8 mouse cellular contexts compared by ENCODE assay signal in genomic region chr15:78915660-78916017, GRCm38 (mm10). TPM values are rescaled to one million over a fixed set of nuclear protein-coding genes. Genes with fewer than 3 reads are reported as not detected.
A peak's percentile ranks its signal among the peaks of the same experiment; 100 is the strongest.
DNase-seq lines count a peak whose midpoint lies in the region; ATAC-seq lines count a peak whose summit lies in the region.

No protein-coding gene starts in this region.

- H3K27me3 ChIP-seq in embryonic facial prominence, embryonic 11.5 days (ENCODE audit: control insufficient read depth, insufficient read depth, low read length), result no peaks in the 10 kb centered on the region
- no peaks in the 10 kb centered on the region for H3K27me3 ChIP-seq in heart, embryonic 10.5 days (ENCODE audit: insufficient read depth, poor library complexity, severe bottlenecking)
- no peaks in the 10 kb centered on the region for H3K27me3 ChIP-seq in limb, embryonic 15.5 days
- no peaks in the 10 kb centered on the region for H3K27me3 ChIP-seq in midbrain, embryonic 16.5 days (ENCODE audit: control insufficient read depth, insufficient read depth, low read depth, low read length)
- H3K27me3 ChIP-seq in stomach, embryonic 15.5 days (replicated peaks), result no peaks in the 10 kb centered on the region

- ATAC-seq in embryonic facial prominence, embryonic 11.5 days (replicated peaks; ENCODE audit: insufficient number of reproducible peaks, low FRiP score, low TSS enrichment, low read depth), result no peak
- no peak for ATAC-seq in limb, embryonic 15.5 days (ENCODE audit: insufficient number of reproducible peaks, low FRiP score, low TSS enrichment, low read depth)
- ATAC-seq in midbrain, embryonic 16.5 days, result peak; percentile 15; the same call in 1 of the 2 replicates
- ATAC-seq in stomach, embryonic 15.5 days (ENCODE audit: insufficient read depth, low FRiP score, low read depth), result no peak

- no peaks in the 10 kb centered on the region for H3K9me3 ChIP-seq in embryonic facial prominence, embryonic 11.5 days (replicated peaks; ENCODE audit: control insufficient read depth, low read length)
- H3K9me3 ChIP-seq in heart, embryonic 10.5 days, result no peaks in the 10 kb centered on the region
- no peaks in the 10 kb centered on the region for H3K9me3 ChIP-seq in limb, embryonic 15.5 days
- H3K9me3 ChIP-seq in midbrain, embryonic 16.5 days (replicated peaks; ENCODE audit: control insufficient read depth, low read length, poor library complexity, severe bottlenecking), result no peaks in the 10 kb centered on the region
- H3K9me3 ChIP-seq in stomach, embryonic 15.5 days, result no peaks in the 10 kb centered on the region

- peak overlapping the region; percentile 81 for H3K4me3 ChIP-seq in embryonic facial prominence, embryonic 11.5 days (ENCODE audit: low read depth, low read length)
- peak overlapping the region; percentile 86 for H3K4me3 ChIP-seq in heart, embryonic 10.5 days
- peak overlapping the region; percentile 75 for H3K4me3 ChIP-seq in limb, embryonic 15.5 days
- peak overlapping the region; percentile 66 for H3K4me3 ChIP-seq in midbrain, embryonic 16.5 days (ENCODE audit: low read depth, low read length)
- H3K4me3 ChIP-seq in stomach, embryonic 15.5 days (replicated peaks), result peak overlapping the region; percentile 72; the same call in 1 of the 2 replicates

- H3K27ac ChIP-seq in embryonic facial prominence, embryonic 11.5 days (replicated peaks; ENCODE audit: low read depth, low read length), result no peak overlapping the region
- no peak overlapping the region for H3K27ac ChIP-seq in heart, embryonic 10.5 days
- no peak overlapping the region for H3K27ac ChIP-seq in limb, embryonic 15.5 days
- peak overlapping the region; percentile 67 for H3K27ac ChIP-seq in midbrain, embryonic 16.5 days (ENCODE audit: low read length)
- no peak overlapping the region for H3K27ac ChIP-seq in stomach, embryonic 15.5 days

- WGBS in embryonic facial prominence, embryonic 11.5 days, result 8% methylated on average over 8 of the region's 8 CpGs
- WGBS in heart, embryonic 10.5 days, result 9% methylated on average over 8 of the region's 8 CpGs
- 5% methylated on average over 8 of the region's 8 CpGs for WGBS in limb, embryonic 15.5 days
- 10% methylated on average over 8 of the region's 8 CpGs for whole genome bisulfite sequencing in midbrain, embryonic 16.5 days
- 7% methylated on average over 8 of the region's 8 CpGs for WGBS in stomach, embryonic 15.5 days

- peak; percentile 87 for DNase-seq in 3T3-L1 (ENCODE audit: low read depth, low spot score)
- DNase-seq in adrenal gland, adult 8-10 months, result peak; percentile 61
- peak; percentile 91 for DNase-seq in embryonic facial prominence, embryonic 11.5 days (ENCODE audit: low spot score)
- peak; percentile 89 for DNase-seq in heart, embryonic 10.5 days (ENCODE audit: low spot score)
- DNase-seq in kidney, adult 9 months, result peak; percentile 82

- peaks cover 11% of the 10 kb centered on the region for H3K4me1 ChIP-seq in embryonic facial prominence, embryonic 11.5 days (ENCODE audit: control insufficient read depth, insufficient read depth, low read length)
- H3K4me1 ChIP-seq in heart, embryonic 10.5 days, result peaks cover 41% of the 10 kb centered on the region
- peaks cover 35% of the 10 kb centered on the region for H3K4me1 ChIP-seq in limb, embryonic 15.5 days
- H3K4me1 ChIP-seq in midbrain, embryonic 16.5 days (ENCODE audit: control insufficient read depth, insufficient read depth, low read length), result peaks cover 30% of the 10 kb centered on the region
- H3K4me1 ChIP-seq in stomach, embryonic 15.5 days, result peaks cover 25% of the 10 kb centered on the region

- no peaks in the 10 kb centered on the region; the same call in 1 of the 2 replicates for H3K36me3 ChIP-seq in embryonic facial prominence, embryonic 11.5 days (replicated peaks; ENCODE audit: control insufficient read depth, insufficient read depth, low read depth, low read length)
- H3K36me3 ChIP-seq in heart, embryonic 10.5 days, result peaks cover 39% of the 10 kb centered on the region
- H3K36me3 ChIP-seq in limb, embryonic 15.5 days, result peaks cover 47% of the 10 kb centered on the region
- peaks cover 4% of the 10 kb centered on the region for H3K36me3 ChIP-seq in midbrain, embryonic 16.5 days (ENCODE audit: control insufficient read depth, insufficient read depth, low read length)
- 0 out of 2 replicates have a peak, but pooled peaks cover 4% of the 10 kb centered on the region for H3K36me3 ChIP-seq in stomach, embryonic 15.5 days

- peak overlapping the region; percentile 45 for H3K9ac ChIP-seq in embryonic facial prominence, embryonic 11.5 days (replicated peaks; ENCODE audit: low read length)
- no peak overlapping the region for H3K9ac ChIP-seq in limb, embryonic 15.5 days
- peak overlapping the region; percentile 90 for H3K9ac ChIP-seq in midbrain, embryonic 16.5 days (ENCODE audit: low read depth, low read length)
- no peak overlapping the region for H3K9ac ChIP-seq in stomach, embryonic 15.5 days

- H3K4me2 ChIP-seq in embryonic facial prominence, embryonic 11.5 days (ENCODE audit: low read depth, low read length), result peak overlapping the region; percentile 94
- peak overlapping the region; percentile 98 for H3K4me2 ChIP-seq in limb, embryonic 15.5 days
- peak overlapping the region; percentile 80 for H3K4me2 ChIP-seq in midbrain, embryonic 16.5 days (ENCODE audit: low read length)
- peak overlapping the region; percentile 99 for H3K4me2 ChIP-seq in stomach, embryonic 15.5 days

RNA-seq across cellular contexts. Expression of gene Pdxp, which starts 1.9 kb away (rescaled TPM):
- total RNA-seq in adrenal gland, adult 8-10 months (2022), result 1 to 10 TPM; 4.6 to 8.6 (median 5.9) TPM
- 32.9 and 35.7 TPM in 2 replicates for polyA plus RNA-seq in embryonic facial prominence, embryonic 11.5 days (2014; fragmentation: Nextera tagmentation; extraction: Ambion mirVana)
- 26.5 and 35.7 TPM in 2 replicates for polyA plus RNA-seq in heart, embryonic 10.5 days (2016; fragmentation: Nextera tagmentation; extraction: Ambion mirVana)
- 13.0 and 15.0 TPM in 2 replicates for polyA plus RNA-seq in limb, embryonic 15.5 days (2015; fragmentation: Nextera tagmentation; extraction: Ambion mirVana)
- polyA plus RNA-seq in midbrain, embryonic 16.5 days (2015; fragmentation: Nextera tagmentation; extraction: Ambion mirVana), result 107 and 126 TPM in 2 replicates
- 11.8 and 12.8 TPM in 2 replicates for polyA plus RNA-seq in stomach, embryonic 15.5 days (2015; fragmentation: Nextera tagmentation; extraction: Ambion mirVana)

RNA-seq across cellular contexts. Expression of gene Lgals1, which starts 10.9 kb away (rescaled TPM):
- total RNA-seq in adrenal gland, adult 8-10 months (2022), result 100 to 1,000 TPM; 294 to 595 (median 433) TPM
- 547 and 598 TPM in 2 replicates for polyA plus RNA-seq in embryonic facial prominence, embryonic 11.5 days (2014; fragmentation: Nextera tagmentation; extraction: Ambion mirVana)
- 427 and 466 TPM in 2 replicates for polyA plus RNA-seq in heart, embryonic 10.5 days (2016; fragmentation: Nextera tagmentation; extraction: Ambion mirVana)
- polyA plus RNA-seq in limb, embryonic 15.5 days (2015; fragmentation: Nextera tagmentation; extraction: Ambion mirVana), result 2,795 and 2,816 TPM in 2 replicates
- 51.7 and 53.2 TPM in 2 replicates for polyA plus RNA-seq in midbrain, embryonic 16.5 days (2015; fragmentation: Nextera tagmentation; extraction: Ambion mirVana)
- polyA plus RNA-seq in stomach, embryonic 15.5 days (2015; fragmentation: Nextera tagmentation; extraction: Ambion mirVana), result 1,300 and 1,476 TPM in 2 replicates

RNA-seq across cellular contexts. Expression of gene Sh3bp1, which starts 16.1 kb away (rescaled TPM):
- total RNA-seq in adrenal gland, adult 8-10 months (2022), result 10 to 100 TPM in 2 of 4 experiments, 1 to 10 TPM in 2; 8.5 to 23.0 (median 15.2) TPM
- polyA plus RNA-seq in embryonic facial prominence, embryonic 11.5 days (2014; fragmentation: Nextera tagmentation; extraction: Ambion mirVana), result 25.2 and 29.7 TPM in 2 replicates
- 33.8 and 44.4 TPM in 2 replicates for polyA plus RNA-seq in heart, embryonic 10.5 days (2016; fragmentation: Nextera tagmentation; extraction: Ambion mirVana)
- 55.2 and 61.1 TPM in 2 replicates for polyA plus RNA-seq in limb, embryonic 15.5 days (2015; fragmentation: Nextera tagmentation; extraction: Ambion mirVana)
- polyA plus RNA-seq in midbrain, embryonic 16.5 days (2015; fragmentation: Nextera tagmentation; extraction: Ambion mirVana), result 2.2 and 2.7 TPM in 2 replicates
- polyA plus RNA-seq in stomach, embryonic 15.5 days (2015; fragmentation: Nextera tagmentation; extraction: Ambion mirVana), result 34.8 and 36.9 TPM in 2 replicates

RNA-seq across cellular contexts. Expression of gene Gm49510, which starts 16.2 kb away (rescaled TPM):
- total RNA-seq in adrenal gland, adult 8-10 months (2022), result under 1 TPM in 1 of 4 experiments, not detected in 3; 0.45 TPM
- 0.17 and 0.58 TPM in 2 replicates for polyA plus RNA-seq in embryonic facial prominence, embryonic 11.5 days (2014; fragmentation: Nextera tagmentation; extraction: Ambion mirVana)
- polyA plus RNA-seq in heart, embryonic 10.5 days (2016; fragmentation: Nextera tagmentation; extraction: Ambion mirVana), result 0.11 and 0.38 TPM in 2 replicates
- 0.50 and 0.65 TPM in 2 replicates for polyA plus RNA-seq in limb, embryonic 15.5 days (2015; fragmentation: Nextera tagmentation; extraction: Ambion mirVana)
- polyA plus RNA-seq in midbrain, embryonic 16.5 days (2015; fragmentation: Nextera tagmentation; extraction: Ambion mirVana), result not detected in 2 replicates
- polyA plus RNA-seq in stomach, embryonic 15.5 days (2015; fragmentation: Nextera tagmentation; extraction: Ambion mirVana), result 0.42 and 0.52 TPM in 2 replicates

RNA-seq across cellular contexts. Expression of gene Nol12, which starts 19.1 kb away (rescaled TPM):
- 10 to 100 TPM; 51.2 to 58.9 (median 52.1) TPM for total RNA-seq in adrenal gland, adult 8-10 months (2022)
- 56.7 and 58.8 TPM in 2 replicates for polyA plus RNA-seq in embryonic facial prominence, embryonic 11.5 days (2014; fragmentation: Nextera tagmentation; extraction: Ambion mirVana)
- 45.8 and 70.0 TPM in 2 replicates for polyA plus RNA-seq in heart, embryonic 10.5 days (2016; fragmentation: Nextera tagmentation; extraction: Ambion mirVana)
- polyA plus RNA-seq in limb, embryonic 15.5 days (2015; fragmentation: Nextera tagmentation; extraction: Ambion mirVana), result 53.2 and 55.2 TPM in 2 replicates
- polyA plus RNA-seq in midbrain, embryonic 16.5 days (2015; fragmentation: Nextera tagmentation; extraction: Ambion mirVana), result 66.3 and 67.6 TPM in 2 replicates
- 47.4 and 49.9 TPM in 2 replicates for polyA plus RNA-seq in stomach, embryonic 15.5 days (2015; fragmentation: Nextera tagmentation; extraction: Ambion mirVana)

Comparison
In these comparisons a context has a peak if more than half of its experiments do, and no peak if none do; other contexts are left out.
1. H3K9ac ChIP-seq: peak in embryonic facial prominence, embryonic 11.5 days (single experiment) and midbrain, embryonic 16.5 days (single experiment); none in limb, embryonic 15.5 days (single experiment) and stomach, embryonic 15.5 days (single experiment).
2. Peak in every context shown above with its lines, with median percentiles within 50 percentile points of each other: DNase-seq, H3K4me2 ChIP-seq and H3K4me3 ChIP-seq.